Mouse (Mus musculus) brain, embryonic 14.5 days (tissue): ENCODE data around the gene Nup62.

Experiments
- CTCF ChIP-seq: fragments of 200-500 bp; IDR thresholded peaks from 2 replicates; pipeline ENCODE4 v1.5.1; 2012; ENCODE audit warnings: inconsistent platforms, mild to moderate bottlenecking, moderate library complexity, borderline replicate concordance; ENCODE audit not compliant: insufficient read depth, insufficient read length; ENCODE audit errors: extremely low read depth
- POLR2A ChIP-seq: fragments of 200-500 bp; IDR thresholded peaks from 2 replicates; pipeline ENCODE4 v1.6.1; 2012; ENCODE audit warnings: mild to moderate bottlenecking, inconsistent platforms, borderline replicate concordance; ENCODE audit not compliant: poor library complexity, insufficient read depth, insufficient read length, severe bottlenecking; ENCODE audit errors: extremely low read depth

- no peak for TF ChIP-seq CTCF
- no peak for TF ChIP-seq POLR2A
These were observed 23.8 kb downstream of the Nup62 start for GRCm38 (mm10) chr7:44839491-44840191.
